Mouse (Mus musculus): ENCODE measurements around the gene Srrm3. TPM values are rescaled to one million over a fixed set of nuclear protein-coding genes. Genes with fewer than 3 reads are reported as not detected.
A peak's percentile ranks its signal among the peaks of the same experiment; 100 is the strongest.

Srrm3 gene
- not detected for total RNA-seq (2021)
- long read RNA-seq, experiment 1, partial matches to known transcripts = 0 of 1 reads
- long read RNA-seq, experiment 1, other reads (novel, unspliced or antisense) = 1 of 1 reads
- long read RNA-seq, experiment 2 = 0 reads

DNA sequence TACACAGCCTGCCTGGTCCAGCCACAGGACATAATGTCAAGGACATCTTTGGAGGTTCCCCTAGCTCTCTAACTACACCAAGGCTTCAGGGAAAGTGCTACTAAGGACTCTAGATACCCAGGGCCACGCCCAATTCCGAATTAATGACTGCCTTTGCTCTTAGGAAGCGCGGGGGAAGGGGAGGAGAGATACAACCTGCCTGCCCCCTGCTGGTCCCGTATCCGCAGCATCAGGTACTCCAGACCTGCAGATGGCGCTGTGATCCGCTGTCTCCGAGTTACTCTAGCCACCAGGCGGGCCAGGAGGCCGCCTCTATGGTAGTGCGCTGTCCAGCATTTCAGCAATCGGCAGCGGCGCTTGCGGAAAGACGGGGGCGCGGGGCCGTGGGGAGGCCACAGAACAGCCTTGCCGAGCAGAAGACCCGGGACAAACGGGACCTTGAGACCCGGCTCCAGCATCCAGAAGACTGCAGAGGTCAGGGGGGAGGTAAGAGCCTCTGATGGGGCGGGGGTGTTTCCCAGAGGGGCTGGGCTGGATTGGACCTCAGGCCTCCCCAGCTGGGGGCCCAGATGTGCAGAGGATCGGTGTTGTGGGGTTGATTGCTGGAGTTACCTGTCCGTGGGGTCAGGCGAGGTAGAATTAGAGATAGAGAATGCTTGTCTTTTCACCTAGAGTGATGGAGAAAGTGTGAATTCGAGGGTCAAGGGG is at the start of gene Srrm3:
Gene Srrm3 (plus strand): TSS at position 336 of the 708 bp plus-strand sequence.
- intact Hi-C loops (cut with DNase I; ENCODE audit: low total_unique reads) = no loop called here
- peak; percentile 91 for DNase-seq

DNA sequence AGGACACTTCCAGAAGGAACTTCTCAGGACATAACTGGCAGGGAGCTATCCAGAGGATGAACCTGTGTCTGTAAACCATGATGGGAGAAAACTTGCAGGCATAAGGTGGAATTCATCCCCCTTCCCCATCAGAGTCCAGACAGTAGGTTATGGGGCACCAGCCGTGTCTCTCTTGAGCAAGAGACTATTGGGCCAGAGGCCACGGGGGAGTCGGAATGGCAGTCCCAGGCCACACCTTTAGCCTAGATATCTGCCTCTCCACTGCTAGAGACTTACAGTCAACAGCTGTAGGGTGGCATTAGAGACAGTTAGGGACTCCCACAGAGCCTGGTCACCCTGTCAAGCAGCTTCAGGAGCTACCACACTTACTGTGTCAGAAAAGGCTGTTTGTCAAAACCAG is 44.8 kb upstream of the Srrm3 start:
- intact Hi-C loops (cut with DNase I; ENCODE audit: low total_unique reads) = loop anchor here (5.0 to 10.0 kb wide), 2 partner anchors 145 to 377 kb away; no protein-coding TSS in a partner anchor
- DNase-seq = no peak

DNA sequence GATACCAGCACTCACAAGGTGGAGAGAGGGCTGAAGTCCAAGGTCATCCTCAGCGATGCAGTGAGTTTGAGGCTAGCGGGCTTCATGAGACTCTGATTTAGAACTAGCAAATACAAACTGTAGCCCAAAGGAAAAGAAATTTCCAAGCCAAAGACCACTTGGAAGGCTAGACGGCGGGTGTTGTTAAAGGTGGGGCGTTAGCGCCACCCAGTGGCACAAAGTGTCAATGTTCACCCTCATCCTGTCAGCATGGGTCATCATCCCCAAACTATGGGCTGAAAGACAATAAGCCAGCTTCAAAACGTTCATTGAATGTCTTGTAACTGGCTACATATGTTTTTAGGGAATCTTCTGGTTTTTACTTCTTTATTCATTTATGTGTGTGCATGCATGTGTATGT is 43.2 kb upstream of the Srrm3 start:
- intact Hi-C loops (cut with DNase I; ENCODE audit: low total_unique reads) = loop anchor here (5.0 to 10.0 kb wide), 2 partner anchors 146 to 379 kb away; no protein-coding TSS in a partner anchor
- peak; percentile 64 for DNase-seq

DNA sequence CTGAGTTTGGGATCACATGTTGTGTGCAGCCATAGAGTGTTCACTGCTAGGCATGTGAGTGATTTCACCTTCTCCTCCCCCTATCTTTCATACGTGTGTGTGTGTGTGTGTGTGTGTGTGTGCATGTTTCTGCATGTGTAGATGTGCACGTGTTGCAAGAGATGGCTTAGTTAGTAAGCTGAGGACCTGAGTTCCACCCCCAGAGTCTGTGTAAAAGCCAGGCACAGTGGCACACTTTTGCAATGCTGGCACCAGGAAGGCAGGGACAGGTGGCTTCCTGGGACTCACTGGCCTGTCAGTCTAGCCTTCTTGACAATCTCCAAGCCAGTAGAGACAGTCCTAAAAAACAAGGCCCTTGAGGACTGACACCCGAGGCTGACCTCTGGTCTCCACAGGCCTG is 41.7 kb upstream of the Srrm3 start:
- no peak for DNase-seq
- intact Hi-C loops (cut with DNase I; ENCODE audit: low total_unique reads) = loop anchor here (5.0 to 10.0 kb wide), 2 partner anchors 148 to 380 kb away; no protein-coding TSS in a partner anchor

DNA sequence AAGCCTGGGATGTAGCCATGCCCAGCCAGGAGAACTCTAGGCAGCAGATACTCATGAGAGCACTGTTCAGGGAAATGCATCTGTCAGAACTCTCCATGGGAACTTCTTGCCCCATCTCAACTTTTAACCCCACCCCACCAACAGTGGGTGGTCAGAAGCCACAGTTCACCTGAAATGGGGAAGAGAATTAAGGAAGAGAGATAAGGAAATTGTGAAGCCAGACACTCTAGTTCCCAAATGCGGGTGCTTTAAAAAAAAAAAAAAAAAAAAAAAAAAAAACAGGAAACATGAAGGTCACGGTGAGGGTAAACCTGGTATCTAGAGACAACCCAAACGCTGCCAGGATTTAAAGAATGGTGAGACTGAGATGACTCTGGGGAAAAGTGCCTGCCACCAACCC is 34.2 kb upstream of the Srrm3 start:
- intact Hi-C loops (cut with DNase I; ENCODE audit: low total_unique reads) = no loop called here
- no peak for DNase-seq

DNA sequence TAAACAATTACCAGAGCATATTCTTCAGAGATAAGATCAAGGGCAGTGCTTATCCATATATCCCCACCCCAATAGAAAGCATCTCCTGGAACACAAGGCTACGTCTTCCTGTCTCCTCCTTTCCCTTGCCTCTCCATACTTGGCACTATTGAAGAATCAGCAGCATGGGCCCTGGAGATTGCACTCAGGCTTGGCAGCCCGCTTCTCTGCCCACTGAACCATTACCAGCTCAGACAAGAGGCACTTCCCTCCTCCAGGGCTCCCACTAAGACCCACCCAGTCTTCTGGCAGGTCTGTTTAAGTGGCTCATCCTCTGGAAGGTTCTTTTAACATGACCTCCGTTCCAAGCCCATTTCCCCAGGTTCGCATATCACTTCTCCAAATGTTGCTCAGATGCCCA is 30.1 kb upstream of the Srrm3 start:
- intact Hi-C loops (cut with DNase I; ENCODE audit: low total_unique reads) = no loop called here
- no peak for DNase-seq

DNA sequence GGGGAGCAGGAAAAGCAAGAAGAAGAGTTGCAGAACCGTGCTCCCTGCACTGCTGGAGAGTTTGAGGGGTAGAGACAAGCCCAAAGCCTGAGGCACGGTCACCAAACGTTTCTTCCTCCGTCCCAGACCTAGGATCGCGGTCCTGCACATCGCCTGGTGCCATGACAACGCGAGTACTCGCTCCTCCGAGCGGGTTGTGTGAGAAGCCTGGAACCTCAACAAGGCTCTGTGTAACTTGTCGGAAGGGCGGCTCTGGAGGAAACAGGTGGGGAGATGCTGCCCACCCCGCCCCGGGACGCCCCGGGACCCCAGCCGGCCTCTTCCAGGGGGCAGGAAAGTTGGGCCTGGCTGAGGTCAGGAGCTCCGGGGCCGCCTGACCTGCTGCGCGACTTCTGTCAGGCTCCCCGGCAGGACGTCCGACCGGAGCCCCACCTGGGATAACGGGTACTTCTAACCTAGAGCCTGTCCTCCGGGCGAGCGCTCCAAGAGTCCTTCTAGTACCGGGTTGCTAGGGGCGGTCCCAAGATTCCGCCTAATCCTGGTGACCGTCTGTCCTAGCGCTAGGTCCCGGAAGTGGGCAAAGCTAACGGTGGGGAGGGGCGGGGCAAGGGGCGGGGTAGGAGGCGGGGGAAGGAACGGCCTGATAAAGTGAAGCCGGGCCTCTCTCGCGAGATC is 28.8 kb upstream of the Srrm3 start, which contains the start of gene Styxl1:
Gene Styxl1 (minus strand): TSS at position 590 of the 675 bp plus-strand sequence.
- DNase-seq = no peak
- intact Hi-C loops (cut with DNase I; ENCODE audit: low total_unique reads) = no loop called here

DNA sequence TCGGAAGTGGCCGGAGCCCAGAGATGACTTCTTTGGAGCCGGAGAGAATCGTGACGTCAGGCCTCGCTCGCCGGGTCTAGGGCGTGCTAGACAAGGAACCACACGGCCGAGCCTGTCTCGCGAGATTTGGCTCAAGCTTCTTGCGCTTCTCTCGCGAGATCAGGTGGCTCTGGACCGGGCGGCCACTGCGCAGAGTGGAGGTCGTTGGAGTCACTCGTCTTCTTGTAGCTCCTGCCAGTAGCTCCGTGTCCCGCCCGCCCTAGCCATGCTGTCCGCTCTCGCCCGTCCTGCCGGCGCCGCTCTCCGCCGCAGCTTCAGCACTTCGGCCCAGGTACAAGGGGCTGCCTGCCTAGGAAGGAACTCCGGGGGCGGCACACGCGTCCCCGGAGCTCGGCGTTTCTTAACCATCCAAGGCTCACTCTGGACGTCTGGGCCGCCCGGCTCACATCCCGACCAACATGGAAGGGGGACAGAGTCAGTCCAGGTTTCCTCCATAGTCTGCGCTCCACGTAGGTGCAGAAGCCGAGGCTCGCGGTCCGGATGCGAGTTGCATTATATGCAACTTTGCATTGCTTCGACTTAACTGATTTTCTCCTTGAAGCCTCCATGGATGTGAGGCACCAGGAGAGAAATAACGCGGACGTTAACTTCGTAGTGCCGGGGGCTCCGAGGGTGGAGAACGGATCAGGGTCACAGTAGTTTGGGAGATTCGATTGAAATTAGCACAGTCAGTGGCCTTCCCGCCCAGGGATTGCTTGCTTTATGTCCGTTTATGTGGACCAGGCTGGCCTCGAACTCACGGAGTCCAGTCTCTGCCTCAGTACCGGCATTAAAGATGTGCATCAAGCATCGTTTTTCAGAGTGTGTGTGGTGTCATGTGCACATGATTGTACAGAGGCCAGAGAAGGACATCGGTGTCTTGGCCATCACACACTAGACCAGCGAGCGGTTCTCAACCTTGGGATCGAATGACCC is 27.9 kb upstream of the Srrm3 start, which contains the start of gene Mdh2:
Gene Mdh2 (plus strand): TSS at position 10 of the 975 bp plus-strand sequence.
- intact Hi-C loops (cut with DNase I; ENCODE audit: low total_unique reads) = no loop called here
- DNase-seq = peak; percentile 100

DNA sequence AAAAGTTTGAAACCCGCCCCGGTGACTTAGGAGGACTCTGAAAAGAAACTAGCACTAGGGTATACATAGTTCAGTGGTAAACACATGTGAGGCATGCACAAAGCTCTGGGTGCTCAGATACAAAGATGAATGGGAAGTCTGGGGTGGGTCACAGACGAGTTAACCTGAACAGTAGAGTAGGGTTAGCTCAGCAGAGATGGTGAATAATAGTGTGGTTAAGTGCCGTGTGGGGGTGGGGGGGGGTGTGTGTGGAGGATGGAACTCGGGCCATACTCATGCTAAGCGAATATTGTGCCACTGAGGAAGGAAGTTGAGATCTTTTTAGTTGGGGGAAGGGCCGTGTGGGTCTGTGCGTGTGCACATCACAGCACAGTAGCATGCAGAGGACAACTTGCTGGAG is 26.4 kb upstream of the Srrm3 start:
- no peak for DNase-seq
- intact Hi-C loops (cut with DNase I; ENCODE audit: low total_unique reads) = no loop called here

DNA sequence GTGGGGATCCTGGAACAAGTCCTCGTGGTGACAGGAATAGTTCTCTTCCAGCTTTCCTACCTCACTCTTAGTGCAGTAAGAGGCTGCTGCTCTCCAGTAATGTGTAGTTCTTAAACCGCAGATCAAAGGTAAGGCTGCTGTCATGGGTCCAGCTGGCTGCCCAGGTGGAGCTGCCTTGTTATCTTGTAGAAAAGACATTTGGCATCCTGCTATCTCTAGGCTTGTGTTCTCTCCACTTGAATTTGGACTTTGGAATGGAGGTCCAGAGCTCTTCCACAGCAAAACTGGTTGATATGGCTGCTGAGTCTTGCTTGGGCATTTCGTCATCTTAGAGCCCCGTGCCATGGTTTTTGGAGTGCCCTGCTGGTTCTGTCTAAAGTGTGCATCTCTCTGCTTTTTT is 23.8 kb upstream of the Srrm3 start:
- intact Hi-C loops (cut with DNase I; ENCODE audit: low total_unique reads) = no loop called here
- DNase-seq = no peak

DNA sequence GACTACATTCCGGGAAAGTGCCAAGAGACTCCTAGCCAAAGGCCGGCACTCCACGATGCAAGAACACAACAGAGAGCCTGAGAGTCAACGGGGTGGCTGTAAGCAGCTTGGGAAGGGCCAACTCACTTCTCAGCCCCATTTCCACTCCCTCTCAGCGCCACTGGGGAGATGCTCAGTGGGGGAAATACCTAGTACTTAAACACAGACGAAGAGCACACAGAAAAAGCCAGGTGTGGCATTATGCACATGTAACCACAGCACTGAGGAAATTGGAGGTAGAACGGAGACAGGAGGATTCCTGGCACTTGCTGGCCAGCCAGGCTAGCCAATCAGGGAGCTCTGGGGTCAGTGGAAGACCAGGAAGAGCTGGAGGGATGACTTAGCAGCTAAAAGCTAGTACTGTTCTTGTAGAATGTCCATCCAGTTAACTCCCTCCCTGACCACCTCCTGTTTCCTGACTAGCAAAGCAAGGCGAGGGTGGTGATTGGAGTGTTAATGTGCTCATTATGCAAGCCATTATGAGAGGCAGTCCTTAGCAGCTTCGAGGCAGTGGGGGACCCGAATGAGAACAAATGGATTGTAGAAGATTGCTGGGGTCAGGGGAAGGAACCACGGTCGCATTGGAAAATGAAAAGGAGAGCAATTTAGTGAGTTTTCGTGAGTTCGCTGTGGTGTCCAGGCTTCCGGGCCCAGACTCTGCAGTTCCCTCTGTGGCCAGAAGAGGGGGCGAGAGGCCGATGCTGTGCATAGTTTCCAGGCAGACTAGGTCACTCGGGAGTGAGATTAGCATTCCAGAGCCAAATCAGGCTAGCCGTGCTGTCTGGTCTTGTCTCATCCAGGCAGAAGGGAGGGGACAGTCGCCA is 12.5 kb upstream of the Srrm3 start:
- DNase-seq = peak; percentile 83
- intact Hi-C loops (cut with DNase I; ENCODE audit: low total_unique reads) = loop anchor here (2.0 kb wide), 1 partner anchor 61 kb away; no protein-coding TSS in a partner anchor

DNA sequence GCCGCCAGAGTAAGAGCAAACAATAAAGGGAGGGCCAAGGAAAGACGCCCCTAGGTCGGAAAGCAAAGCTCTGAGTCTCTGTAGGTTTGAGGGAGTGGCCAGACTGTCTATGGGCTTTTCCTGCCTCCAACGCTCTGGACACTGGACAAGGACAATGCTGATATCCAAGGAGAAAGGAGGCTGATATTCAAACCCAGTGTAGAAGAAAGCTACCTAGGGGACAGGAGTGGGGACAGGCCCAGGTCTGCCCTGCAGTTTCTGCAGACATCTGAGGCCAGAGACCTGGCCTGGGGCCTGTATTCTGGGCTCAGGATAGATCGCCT is 11.9 kb upstream of the Srrm3 start:
- intact Hi-C loops (cut with DNase I; ENCODE audit: low total_unique reads) = loop anchor here (2.0 kb wide), 1 partner anchor 60 kb away; no protein-coding TSS in a partner anchor
- DNase-seq = no peak

DNA sequence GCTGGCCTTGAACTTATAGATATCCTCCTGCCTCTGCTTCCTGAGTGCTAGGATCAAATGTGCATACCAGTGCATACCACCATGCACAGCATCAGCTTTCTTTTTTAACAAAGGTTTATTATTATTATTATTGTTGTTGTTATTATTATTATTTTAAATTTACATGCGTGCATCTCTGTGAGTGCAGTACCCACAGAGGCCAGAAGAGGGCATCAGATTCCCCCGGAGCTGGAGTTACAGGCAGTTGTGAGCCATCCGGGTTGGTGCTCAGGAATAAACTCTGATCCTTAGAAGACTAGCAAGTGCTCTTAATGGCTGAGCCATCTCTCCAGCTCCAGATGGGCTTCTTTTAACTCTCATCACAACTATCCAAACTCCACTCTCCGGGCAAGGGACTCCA is 6.9 kb upstream of the Srrm3 start:
- DNase-seq = no peak
- intact Hi-C loops (cut with DNase I; ENCODE audit: low total_unique reads) = no loop called here

DNA sequence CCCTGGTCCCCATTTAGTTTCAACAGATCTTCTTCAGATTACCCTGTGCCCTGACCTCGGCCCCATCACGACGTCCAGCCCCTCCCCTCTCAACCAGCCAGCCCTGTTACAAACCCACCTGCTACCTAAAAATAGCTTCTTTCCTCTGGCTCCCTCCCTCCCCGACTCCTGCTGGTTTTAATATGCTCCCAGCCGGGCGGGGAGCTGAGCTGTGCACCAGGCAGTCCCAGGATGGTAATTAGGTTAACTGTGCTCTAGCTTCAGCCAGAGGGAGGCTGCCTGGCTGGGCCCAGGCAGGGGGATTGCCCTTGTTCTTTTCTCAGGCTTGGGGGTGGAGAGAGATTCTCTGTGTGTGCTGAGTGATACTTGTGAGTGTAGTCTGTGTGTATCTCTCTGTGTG is 5.8 kb upstream of the Srrm3 start:
- intact Hi-C loops (cut with DNase I; ENCODE audit: low total_unique reads) = no loop called here
- peak; percentile 20 for DNase-seq

DNA sequence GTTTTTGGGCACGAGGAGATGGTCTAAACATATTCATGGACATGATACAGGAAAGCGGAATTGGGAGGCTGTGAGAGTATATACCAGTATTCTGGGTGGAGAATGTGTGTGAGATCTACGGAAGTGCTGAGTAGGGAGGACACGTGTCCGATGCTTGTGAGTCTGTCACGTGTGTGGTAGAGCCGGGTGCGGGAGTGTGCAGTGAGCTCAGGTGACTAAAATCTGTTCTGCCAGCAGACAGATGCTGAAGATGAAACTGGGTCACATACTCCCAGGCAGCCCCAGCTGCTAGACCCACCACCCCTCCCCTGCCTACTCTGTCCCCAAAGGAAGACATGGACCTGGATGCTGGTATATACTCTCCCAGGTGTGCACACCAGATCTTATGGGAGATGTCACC is 4.0 kb upstream of the Srrm3 start:
- DNase-seq = no peak
- intact Hi-C loops (cut with DNase I; ENCODE audit: low total_unique reads) = no loop called here

DNA sequence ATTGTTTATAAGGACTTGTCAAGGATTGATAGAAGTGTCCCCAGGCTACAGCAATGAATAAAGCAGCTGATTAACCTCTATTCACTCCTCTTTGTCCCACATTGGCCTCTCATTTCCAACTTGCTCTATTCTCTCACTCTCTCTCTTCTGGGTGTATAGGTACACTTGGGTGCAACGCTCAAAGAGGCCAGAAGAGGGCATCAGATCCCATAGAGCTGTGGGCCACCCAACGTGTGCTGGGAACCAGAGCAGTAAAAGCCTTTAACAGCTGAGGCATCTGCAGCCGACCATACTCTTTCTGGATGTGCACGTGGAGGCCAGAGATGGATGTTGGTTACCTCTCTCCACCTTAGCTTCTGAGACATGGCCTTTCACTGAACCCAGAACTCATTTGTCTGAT is 3.6 kb upstream of the Srrm3 start:
- DNase-seq = no peak
- intact Hi-C loops (cut with DNase I; ENCODE audit: low total_unique reads) = no loop called here

DNA sequence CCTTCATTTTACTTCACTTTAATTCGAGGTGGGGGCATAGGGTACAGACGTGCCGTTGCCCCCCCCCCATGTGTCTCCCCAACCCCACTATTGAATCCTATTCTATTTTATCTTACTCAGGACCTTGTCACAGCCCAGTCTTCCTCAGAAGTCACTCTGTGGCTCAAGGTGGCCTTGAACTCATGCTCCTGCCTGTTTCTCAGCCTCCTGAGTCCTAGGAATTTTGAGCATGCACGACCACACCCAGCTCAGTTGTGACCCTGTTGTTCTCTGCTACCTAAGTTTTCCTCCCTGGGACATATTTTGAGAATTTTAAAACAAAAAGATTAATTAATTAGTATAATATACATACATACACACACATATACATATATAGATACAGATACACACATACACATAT is 3.0 kb upstream of the Srrm3 start:
- no peak for DNase-seq
- intact Hi-C loops (cut with DNase I; ENCODE audit: low total_unique reads) = no loop called here

DNA sequence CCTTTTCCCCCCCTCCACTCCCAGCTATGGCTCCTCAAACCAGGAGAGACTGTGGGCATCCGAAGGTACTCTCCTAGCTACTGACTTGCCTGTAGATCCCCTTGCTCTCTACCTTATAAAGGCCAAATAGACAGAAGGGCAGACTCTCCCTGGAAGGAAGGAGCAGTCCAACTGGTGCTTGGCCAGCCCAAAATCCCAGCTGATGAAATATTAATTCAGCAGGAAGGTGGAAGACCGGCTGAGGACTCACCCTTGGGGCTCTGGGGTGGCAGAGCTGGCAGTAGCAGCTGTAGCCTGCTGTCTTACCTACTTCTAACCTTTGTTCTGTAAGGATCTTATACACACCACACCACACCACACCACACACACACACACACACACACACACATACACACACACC is 2.0 kb upstream of the Srrm3 start:
- DNase-seq = no peak
- intact Hi-C loops (cut with DNase I; ENCODE audit: low total_unique reads) = no loop called here

DNA sequence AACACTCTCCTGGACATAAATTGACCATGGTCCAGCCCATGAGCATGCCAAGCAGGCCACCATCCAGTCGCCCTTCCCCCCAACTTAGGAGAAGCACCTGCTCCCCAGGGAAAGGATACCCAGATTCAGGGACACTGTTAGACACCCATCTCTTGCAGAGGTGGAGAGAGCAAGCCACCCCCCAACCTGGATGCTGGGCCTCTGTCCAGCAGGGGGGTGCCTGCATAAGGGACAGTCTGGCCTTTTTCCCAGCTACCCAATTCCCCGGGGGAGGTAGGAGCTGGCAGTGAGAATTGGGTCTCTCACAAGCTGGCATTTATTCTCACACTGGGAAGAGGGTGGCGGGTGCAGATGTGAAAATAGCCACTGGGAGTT is 560 bp downstream of the Srrm3 start:
- no peak for DNase-seq
- intact Hi-C loops (cut with DNase I; ENCODE audit: low total_unique reads) = no loop called here
